Mouse (Mus musculus) cortical plate, adult 2 months (tissue): ENCODE results near the gene Vav2.

Experiments used
- CTCF ChIP-seq: fragments of 200-500 bp; IDR thresholded peaks from 2 replicates; pipeline ENCODE4 v1.5.1; 2011; ENCODE audit warnings: mild to moderate bottlenecking, control low read depth, low read length; ENCODE audit not compliant: insufficient read depth; ENCODE audit errors: extremely low read depth
- POLR2A ChIP-seq: fragments of 200-500 bp; IDR thresholded peaks from 2 replicates; pipeline ENCODE4 v1.6.1; 2011; ENCODE audit warnings: mild to moderate bottlenecking, low read length, control low read depth; ENCODE audit not compliant: insufficient read depth; ENCODE audit errors: extremely low read depth

- TF ChIP-seq CTCF (no peak), POLR2A (no peak)
Observed at GRCm38 (mm10) chr2:27218121-27218544, 208.7 kb downstream of the Vav2 start.
